Comparison of ENCODE assay signal across 8 mouse cellular contexts in genomic region chr7:118712228-118713173, GRCm38 (mm10). TPM values are rescaled to one million over a fixed set of nuclear protein-coding genes. Genes with fewer than 3 reads are reported as not detected.
A peak's percentile ranks its signal among the peaks of the same experiment; 100 is the strongest.
DNase-seq lines count a peak whose midpoint lies in the region; ATAC-seq and TF ChIP-seq lines count a peak whose summit lies in the region.

Gene Ccp110 (plus strand): TSS chr7:118712552.

- no peak for TF ChIP-seq CTCF in E14TG2a.4 (conservative IDR thresholded peaks at IDR 0.05; ENCODE audit: low read length)

- intact Hi-C loops in heart, postnatal 14 days (cut with DNase I), result no loop called here

- peak; percentile 95 for DNase-seq in c-Kit-positive CD71-positive TER-119-positive erythroid progenitor cells, embryonic 14.5 days (ENCODE audit: low spot score)
- peak; percentile 90 to 93 for DNase-seq in heart, postnatal 14 days
- DNase-seq in layer of hippocampus, adult 11-12 months (ENCODE audit: low spot score), result peak; percentile 95
- peak; percentile 96 to 98 for DNase-seq in lung, adult 18-20 months
- DNase-seq in testis, postnatal 14 days (ENCODE audit: low spot score), result peak; percentile 97

- H3K4me3 ChIP-seq in E14TG2a.4 (replicated peaks; ENCODE audit: low read length), result peak within 1 kb of the TSS; percentile 98
- peak within 1 kb of the TSS; percentile 96 for H3K4me3 ChIP-seq in forebrain, embryonic 13.5 days
- peak within 1 kb of the TSS; percentile 86 for H3K4me3 ChIP-seq in neural tube, embryonic 15.5 days (replicated peaks)

- peak; percentile 99 for ATAC-seq in forebrain, embryonic 13.5 days
- peak; percentile 97 for ATAC-seq in neural tube, embryonic 15.5 days (ENCODE audit: low FRiP score)

- 1% methylated on average over 48 of the region's 48 CpGs for WGBS in forebrain, embryonic 13.5 days
- WGBS in neural tube, embryonic 15.5 days, result under 1% methylated on average over 48 of the region's 48 CpGs

- peaks cover 21% of the 10 kb centered on the region for H3K4me1 ChIP-seq in E14TG2a.4 (replicated peaks; ENCODE audit: low read depth, low read length)
- peaks cover 15% of the 10 kb centered on the region for H3K4me1 ChIP-seq in forebrain, embryonic 13.5 days
- peaks cover 15% of the 10 kb centered on the region for H3K4me1 ChIP-seq in neural tube, embryonic 15.5 days

- H3K9ac ChIP-seq in forebrain, embryonic 13.5 days, result peak within 1 kb of the TSS; percentile 84
- H3K9ac ChIP-seq in neural tube, embryonic 15.5 days (replicated peaks), result peak within 1 kb of the TSS; percentile 80

- H3K27ac ChIP-seq in forebrain, embryonic 13.5 days, result peak within 1 kb of the TSS; percentile 64; the same call in 1 of the 2 replicates
- peak within 1 kb of the TSS; percentile 88 for H3K27ac ChIP-seq in neural tube, embryonic 15.5 days (replicated peaks)

- no peaks in the 10 kb centered on the region for H3K9me3 ChIP-seq in E14TG2a.4 (ENCODE audit: low read length)
- H3K9me3 ChIP-seq in forebrain, embryonic 13.5 days (replicated peaks), result no peaks in the 10 kb centered on the region
- no peaks in the 10 kb centered on the region for H3K9me3 ChIP-seq in neural tube, embryonic 15.5 days (replicated peaks)

- H3K4me2 ChIP-seq in forebrain, embryonic 13.5 days, result peak within 1 kb of the TSS; percentile 77
- peak within 1 kb of the TSS; percentile 74 for H3K4me2 ChIP-seq in neural tube, embryonic 15.5 days

- peaks cover 26% of the 10 kb centered on the region for H3K36me3 ChIP-seq in E14TG2a.4 (ENCODE audit: insufficient read depth, low read length)
- H3K36me3 ChIP-seq in forebrain, embryonic 13.5 days (ENCODE audit: poor library complexity, severe bottlenecking), result peaks cover 25% of the 10 kb centered on the region
- peaks cover 7% of the 10 kb centered on the region; the same call in 1 of the 2 replicates for H3K36me3 ChIP-seq in neural tube, embryonic 15.5 days

- no peaks in the 10 kb centered on the region for H3K27me3 ChIP-seq in E14TG2a.4 (ENCODE audit: insufficient read depth, low read length)
- no peaks in the 10 kb centered on the region for H3K27me3 ChIP-seq in forebrain, embryonic 13.5 days
- no peaks in the 10 kb centered on the region for H3K27me3 ChIP-seq in neural tube, embryonic 15.5 days (replicated peaks)

RNA-seq across cellular contexts. Expression of gene Ccp110, which starts in this region (rescaled TPM):
- 33.0 and 42.9 TPM in 2 replicates for polyA plus RNA-seq in forebrain, embryonic 13.5 days (2015; fragmentation: Nextera tagmentation; extraction: Ambion mirVana)
- total RNA-seq in heart, postnatal 14 days (2021), result 1 to 10 TPM; 3.2 to 3.4 TPM
- polyA plus RNA-seq in neural tube, embryonic 15.5 days (2015; fragmentation: Nextera tagmentation; extraction: Ambion mirVana), result 24.4 and 29.3 TPM in 2 replicates

Comparison
In these comparisons a context has a peak if more than half of its experiments do, and no peak if none do; other contexts are left out.
1. Peak in every context shown above with its lines: DNase-seq, ATAC-seq, H3K4me3 ChIP-seq and H3K27ac ChIP-seq.